Mouse (Mus musculus) liver, adult 2 months (tissue): ENCODE results near the gene Fsd1.
A peak's percentile ranks its signal among the peaks of the same experiment; 100 is the strongest.

Experiments
- CTCF ChIP-seq: fragments of 200-500 bp; IDR thresholded peaks from 2 replicates; pipeline ENCODE4 v1.5.1; 2011; ENCODE audit warnings: low read depth, low read length, control low read depth
- POLR2A ChIP-seq: fragments of 200-500 bp; IDR thresholded peaks from 2 replicates; pipeline ENCODE4 v1.6.1; 2011; ENCODE audit warnings: low read length, control low read depth; ENCODE audit not compliant: insufficient read depth; ENCODE audit errors: extremely low read depth

GRCm38 (mm10) chr17:56008356-56009087, 22.2 kb downstream of the Fsd1 start:
- TF ChIP-seq POLR2A, result 0 out of 2 replicates have a peak, but pooled peaks have one; percentile 45
- TF ChIP-seq CTCF, result no peak
